Mouse (Mus musculus) heart, postnatal 14 days (tissue): ENCODE results near the gene 5031439G07Rik. TPM values are rescaled to one million over a fixed set of nuclear protein-coding genes. Genes with fewer than 3 reads are reported as not detected.

Experiments used
- DNase-seq, 2 experiments: peaks; one replicate each; pipeline ENCODE4 v3.0.0; 2021 to 2022
- intact Hi-C: fragments of 180-260 bp; cut with DNase I; formaldehyde crosslinking; loops from one replicate; pipeline ENCODE4 v1.15.1; 2025
- microRNA-seq, 2 experiments: library from miRNA; unstranded; fragments of <30 nt; microRNA quantifications; one replicate each; pipeline ENCODE4 v1.2.0; 2021 to 2022
- total RNA-seq, 2 experiments: library from RNA; stranded (reverse); gene quantifications; 2 replicates each; pipeline ENCODE4 v1.2.3; 2021

Gene 5031439G07Rik
- total RNA-seq, 2 experiments from 2014 or later: 20.6 to 21.9 TPM

DNA sequence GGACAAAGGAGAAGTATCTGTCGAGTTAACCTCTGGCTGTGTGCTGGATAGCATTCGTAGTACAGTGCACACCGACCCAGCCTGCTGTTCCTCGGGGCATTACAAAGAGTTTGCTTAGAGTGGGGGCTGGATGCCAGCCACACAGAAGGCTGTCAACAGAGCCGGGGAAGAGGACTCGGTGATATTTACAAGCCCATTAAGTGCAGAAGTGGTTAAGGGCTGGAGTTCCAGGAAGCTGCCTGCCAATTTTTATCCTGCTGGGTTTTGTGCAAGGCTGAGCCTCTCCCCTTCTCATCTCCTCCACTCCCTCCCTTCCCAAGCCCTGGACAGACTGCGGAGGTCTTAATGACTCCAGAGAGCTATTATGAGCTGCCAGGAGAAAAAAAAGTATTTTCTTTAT lies 90.3 kb downstream of the 5031439G07Rik start:
- intact Hi-C loops: loop anchor here (10.0 kb wide), 1 partner anchor 223 kb away; no protein-coding TSS in a partner anchor
- peak in 1 of 2 experiments; percentile 18 for DNase-seq

DNA sequence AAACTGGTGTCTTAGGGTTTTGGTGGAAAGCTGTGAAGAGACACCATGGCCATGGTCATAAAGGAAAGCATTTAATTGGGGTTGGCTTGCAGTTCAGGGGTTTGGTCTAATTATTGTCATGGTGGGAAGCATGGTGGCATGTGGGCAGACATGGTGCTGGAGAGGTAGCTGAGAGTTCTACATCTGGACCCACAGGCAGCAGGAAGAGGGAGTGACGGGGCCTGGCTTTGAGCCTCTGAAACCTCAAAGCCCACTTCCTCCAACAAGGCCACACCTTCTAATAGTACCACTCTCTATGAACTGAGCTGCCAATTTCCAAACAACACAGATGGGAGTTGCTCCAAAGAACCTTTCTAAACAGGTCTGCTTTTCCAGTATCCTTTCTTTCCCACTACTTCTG lies 91.7 kb downstream of the 5031439G07Rik start:
- intact Hi-C loops: loop anchor here (10.0 kb wide), 1 partner anchor 222 kb away; no protein-coding TSS in a partner anchor
- no peak for DNase-seq

DNA sequence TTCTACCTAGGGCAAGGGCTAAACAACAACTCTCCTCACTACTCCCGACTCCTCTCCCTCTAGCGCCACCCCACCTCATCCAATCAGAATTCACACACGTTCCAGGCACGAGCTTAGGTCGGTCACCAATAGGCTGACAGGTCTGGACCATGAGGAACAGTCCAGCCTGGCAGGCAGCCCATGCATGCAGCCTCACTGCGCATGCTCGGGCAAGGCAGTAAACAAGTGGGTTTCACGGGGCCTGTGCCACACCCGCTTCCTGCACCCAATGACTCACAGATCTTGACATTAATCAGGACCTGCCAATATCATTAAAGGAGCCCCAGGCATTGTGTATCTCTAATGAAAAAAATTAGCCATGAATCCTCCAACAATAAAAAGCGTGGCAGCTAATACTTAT lies 92.1 kb downstream of the 5031439G07Rik start:
- intact Hi-C loops: loop anchor here (10.0 kb wide), 1 partner anchor 221 kb away; no protein-coding TSS in a partner anchor
- peak in 1 of 2 experiments; percentile 13 for DNase-seq

Small RNAs within 50 kb of the gene (microRNA-seq; reads per million reads assigned to microRNA genes)
- gene Mir1249: 70.7 to 955 reads per million in 2 experiments

Other genes with a start within 250 kb of the 5031439G07Rik start
- 1 to 10 TPM; 1.4 to 1.6 TPM for gene Phf21b, start 132.5 kb downstream of the 5031439G07Rik start, total RNA-seq
- gene Gm29666, start 68.5 kb downstream of the 5031439G07Rik start, total RNA-seq: under 1 TPM; 0.19 to 0.22 TPM
- 10 to 100 TPM; 16.8 to 20.0 TPM for gene Nup50, start 65.1 kb downstream of the 5031439G07Rik start, total RNA-seq
- not detected for gene Upk3a, start 28.6 kb upstream of the 5031439G07Rik start, total RNA-seq
- gene Fam118a, start 40.4 kb upstream of the 5031439G07Rik start, total RNA-seq: 1 to 10 TPM; 7.9 TPM
- gene Smc1b, start 143.4 kb upstream of the 5031439G07Rik start, total RNA-seq: under 1 TPM in 1 of 2 experiments, not detected in 1; 0.05 TPM
- not detected for gene Ribc2, start 143.5 kb upstream of the 5031439G07Rik start, total RNA-seq
- 10 to 100 TPM; 60.9 to 78.2 TPM for gene Fbln1, start 217.4 kb upstream of the 5031439G07Rik start, total RNA-seq